Comparison of ENCODE assay signal across 8 mouse cellular contexts in genomic region chr4:156026013-156026412, GRCm38 (mm10). TPM values are rescaled to one million over a fixed set of nuclear protein-coding genes. Genes with fewer than 3 reads are reported as not detected.
DNase-seq lines count a peak whose midpoint lies in the region; ATAC-seq and TF ChIP-seq lines count a peak whose summit lies in the region.

Tnfrsf18 (plus strand) TSS chr4:156026164.

- 50% methylated on average over 4 of the region's 4 CpGs for WGBS in hindbrain, postnatal 0 days
- 72% methylated on average over 4 of the region's 4 CpGs for whole genome bisulfite sequencing in hindbrain, embryonic 14.5 days
- 6% methylated on average over 4 of the region's 4 CpGs for WGBS in heart, embryonic 16.5 days
- 72% methylated on average over 4 of the region's 4 CpGs for WGBS in hindbrain, embryonic 12.5 days

- peaks cover 15% of the 10 kb centered on the region for H3K36me3 ChIP-seq in hindbrain, postnatal 0 days (ENCODE audit: insufficient read depth, low read length)
- peaks cover 17% of the 10 kb centered on the region for H3K36me3 ChIP-seq in hindbrain, embryonic 14.5 days (replicated peaks; ENCODE audit: control insufficient read depth, insufficient read depth)
- H3K36me3 ChIP-seq in heart, embryonic 16.5 days (ENCODE audit: control insufficient read depth, insufficient read depth): peaks cover 4% of the 10 kb centered on the region
- peaks cover 43% of the 10 kb centered on the region for H3K36me3 ChIP-seq in hindbrain, embryonic 12.5 days

- no peaks in the 10 kb centered on the region for H3K9me3 ChIP-seq in hindbrain, postnatal 0 days (ENCODE audit: low read length)
- H3K9me3 ChIP-seq in hindbrain, embryonic 14.5 days (ENCODE audit: control insufficient read depth, low read length): no peaks in the 10 kb centered on the region
- H3K9me3 ChIP-seq in heart, embryonic 16.5 days (replicated peaks; ENCODE audit: control insufficient read depth, low read length): no peaks in the 10 kb centered on the region
- no peaks in the 10 kb centered on the region for H3K9me3 ChIP-seq in hindbrain, embryonic 12.5 days (replicated peaks)

- H3K27me3 ChIP-seq in hindbrain, postnatal 0 days (ENCODE audit: insufficient read depth, low read length): no peaks in the 10 kb centered on the region
- H3K27me3 ChIP-seq in hindbrain, embryonic 14.5 days (ENCODE audit: control insufficient read depth, insufficient read depth, low read length): no peaks in the 10 kb centered on the region
- no peaks in the 10 kb centered on the region for H3K27me3 ChIP-seq in heart, embryonic 16.5 days (ENCODE audit: control insufficient read depth, insufficient read depth, low read length)
- no peaks in the 10 kb centered on the region for H3K27me3 ChIP-seq in hindbrain, embryonic 12.5 days

- H3K4me2 ChIP-seq in hindbrain, postnatal 0 days (ENCODE audit: low read depth, low read length): no peak within 1 kb of the TSS
- H3K4me2 ChIP-seq in hindbrain, embryonic 14.5 days (replicated peaks): no peak within 1 kb of the TSS
- 0 out of 2 replicates have a peak within 1 kb of the TSS, but pooled peaks have one; percentile 10 for H3K4me2 ChIP-seq in heart, embryonic 16.5 days (ENCODE audit: low read depth, low read length)
- H3K4me2 ChIP-seq in hindbrain, embryonic 12.5 days (replicated peaks): no peak within 1 kb of the TSS

- peak; percentile 17; the same call in 1 of the 2 replicates for TF ChIP-seq CTCF in hindbrain, postnatal 0 days (IDR thresholded peaks at IDR 0.05; ENCODE audit: low read depth)

- H3K27ac ChIP-seq in hindbrain, postnatal 0 days: no peak within 1 kb of the TSS
- no peak within 1 kb of the TSS for H3K27ac ChIP-seq in hindbrain, embryonic 14.5 days
- H3K27ac ChIP-seq in heart, embryonic 16.5 days (ENCODE audit: low read length): peak within 1 kb of the TSS; percentile 22; the same call in 1 of the 2 replicates
- H3K27ac ChIP-seq in hindbrain, embryonic 12.5 days: no peak within 1 kb of the TSS

- H3K4me3 ChIP-seq in hindbrain, postnatal 0 days (ENCODE audit: low read length): no peak within 1 kb of the TSS
- H3K4me3 ChIP-seq in hindbrain, embryonic 14.5 days (replicated peaks; ENCODE audit: low read length): no peak within 1 kb of the TSS
- no peak within 1 kb of the TSS for H3K4me3 ChIP-seq in heart, embryonic 16.5 days (ENCODE audit: low read length)
- H3K4me3 ChIP-seq in hindbrain, embryonic 12.5 days: no peak within 1 kb of the TSS

- intact Hi-C loops in left cerebral cortex, postnatal 25 days (cut with DNase I): no loop called here

- no peak within 1 kb of the TSS for H3K9ac ChIP-seq in hindbrain, postnatal 0 days (replicated peaks; ENCODE audit: low read length)
- H3K9ac ChIP-seq in hindbrain, embryonic 14.5 days: no peak within 1 kb of the TSS
- H3K9ac ChIP-seq in heart, embryonic 16.5 days (ENCODE audit: low read length): peak within 1 kb of the TSS; percentile 51
- no peak within 1 kb of the TSS for H3K9ac ChIP-seq in hindbrain, embryonic 12.5 days

- no peak for ATAC-seq in hindbrain, postnatal 0 days
- no peak for ATAC-seq in hindbrain, embryonic 14.5 days (ENCODE audit: low FRiP score)
- ATAC-seq in heart, embryonic 16.5 days (replicated peaks; ENCODE audit: extremely low read depth, insufficient read depth, low FRiP score): peak; percentile 53
- ATAC-seq in hindbrain, embryonic 12.5 days (ENCODE audit: low FRiP score): no peak

- H3K4me1 ChIP-seq in hindbrain, postnatal 0 days (ENCODE audit: insufficient read depth, low read length): peaks cover 8% of the 10 kb centered on the region; the same call in 1 of the 2 replicates
- peaks cover 10% of the 10 kb centered on the region for H3K4me1 ChIP-seq in hindbrain, embryonic 14.5 days (replicated peaks; ENCODE audit: control insufficient read depth, insufficient read depth, low read length)
- H3K4me1 ChIP-seq in heart, embryonic 16.5 days (ENCODE audit: control insufficient read depth, insufficient read depth, low read length): peaks cover 25% of the 10 kb centered on the region
- peaks cover 10% of the 10 kb centered on the region for H3K4me1 ChIP-seq in hindbrain, embryonic 12.5 days

- DNase-seq in hindbrain, postnatal 0 days (ENCODE audit: low spot score): no peak
- DNase-seq in hindbrain, embryonic 14.5 days (ENCODE audit: low spot score): no peak
- DNase-seq in Muller cell, postnatal 12 days (ENCODE audit: inconsistent ontology term): peak; percentile 17
- DNase-seq in left cerebral cortex, postnatal 25 days (ENCODE audit: low spot score in 2 of 2): peak; percentile 37 to 81
- peak; percentile 71 for DNase-seq in right cerebral cortex, postnatal 14 days
- no peak for DNase-seq in ovary, postnatal 14 days (ENCODE audit: low spot score)

RNA-seq across cellular contexts. Expression of gene Tnfrsf18, which starts in this region (rescaled TPM):
- total RNA-seq in hindbrain, postnatal 0 days (2014; rRNA removed): 0.16 TPM in 1 of 2 replicates, not detected in the other
- polyA plus RNA-seq in hindbrain, postnatal 0 days (2015; fragmentation: Nextera tagmentation; extraction: Ambion mirVana): 1.4 and 1.6 TPM in 2 replicates
- 1.9 and 2.3 TPM in 2 replicates for polyA plus RNA-seq in hindbrain, embryonic 14.5 days (2014; fragmentation: Nextera tagmentation; extraction: Ambion mirVana)
- 2.3 and 2.6 TPM in 2 replicates for polyA plus RNA-seq in heart, embryonic 16.5 days (2015; fragmentation: Nextera tagmentation; extraction: Ambion mirVana)
- not detected for total RNA-seq in left cerebral cortex, postnatal 25 days (2021)
- polyA plus RNA-seq in hindbrain, embryonic 12.5 days (2016; fragmentation: Nextera tagmentation; extraction: Ambion mirVana): 1.8 and 2.6 TPM in 2 replicates

Comparison
In these comparisons a context has a peak if more than half of its experiments do, and no peak if none do; other contexts are left out.
1. Peak in DNase-seq in left cerebral cortex, postnatal 25 days; RNA of the gene not detected or under 1 TPM.
2. DNase-seq: peak in Muller cell, postnatal 12 days (single experiment) and right cerebral cortex, postnatal 14 days (single experiment); none in hindbrain, postnatal 0 days (single experiment), hindbrain, embryonic 14.5 days (single experiment) and ovary, postnatal 14 days (single experiment).